Mouse (Mus musculus) small intestine, adult 2 months (tissue): ENCODE results near the gene Efhc1. TPM values are rescaled to one million over a fixed set of nuclear protein-coding genes. Genes with fewer than 3 reads are reported as not detected.
"Not testable (repeated sequence)": the region's sequence is repeated elsewhere in the genome, so short reads cannot be mapped to it uniquely, and the experiment has no call there.

Experiments
- H3K27ac ChIP-seq: fragments of 200-500 bp; 2 replicates; pipeline ENCODE4 v1.5.1; 2012; ENCODE audit warnings: low read depth, low read length, control low read depth, inconsistent platforms; ENCODE audit not compliant: insufficient read depth
- H3K27me3 ChIP-seq: fragments of 200-500 bp; 2 replicates; pipeline ENCODE4 v1.6.1; 2012; ENCODE audit warnings: mild to moderate bottlenecking, moderate library complexity, low read length, inconsistent platforms; ENCODE audit not compliant: control insufficient read depth, insufficient read depth
- H3K36me3 ChIP-seq: fragments of 200-500 bp; 2 replicates; pipeline ENCODE4 v1.6.1; 2012; ENCODE audit warnings: mild to moderate bottlenecking, low read length, control low read depth, inconsistent platforms; ENCODE audit not compliant: control insufficient read depth, insufficient read depth
- H3K4me1 ChIP-seq: fragments of 200-500 bp; 2 replicates; pipeline ENCODE4 v1.6.1; 2012; ENCODE audit warnings: low read length, inconsistent platforms, mixed read lengths; ENCODE audit not compliant: control insufficient read depth, insufficient read depth, insufficient read length
- H3K4me3 ChIP-seq: fragments of 200-500 bp; 2 replicates; pipeline ENCODE4 v1.5.1; 2012; ENCODE audit warnings: low read depth, mild to moderate bottlenecking, control low read depth, inconsistent platforms, low read length, moderate library complexity
- CTCF ChIP-seq: fragments of 200-500 bp; IDR thresholded peaks from 2 replicates; pipeline ENCODE4 v1.5.1; 2012; ENCODE audit warnings: low read depth, mild to moderate bottlenecking, control low read depth, inconsistent platforms, low read length, moderate library complexity, mixed read lengths; ENCODE audit not compliant: insufficient replicate concordance, insufficient read length; ENCODE audit errors: extremely low read depth
- POLR2A ChIP-seq: fragments of 200-500 bp; IDR thresholded peaks from 2 replicates; pipeline ENCODE4 v1.6.1; 2012; ENCODE audit warnings: low read depth, mild to moderate bottlenecking, control low read depth, inconsistent platforms, low read length, moderate library complexity
- WGBS: fragments of 180-500 bp; shearing (Covaris S2); methylation state at CpG from one replicate; pipeline ENCODE4 v1.1.7; 2018; 5-methylcytosine and 5-hydroxymethylcytosine counted together
- polyA plus RNA-seq: library from polyadenylated mRNA; depleted of rRNA; stranded (reverse); fragments of >200 nt; gene quantifications from 2 replicates; pipeline ENCODE4 v1.2.3, GENCODE M21; 2012

Efhc1 gene
- polyA plus RNA-seq, 1 experiment, result 0.32 TPM

DNA sequence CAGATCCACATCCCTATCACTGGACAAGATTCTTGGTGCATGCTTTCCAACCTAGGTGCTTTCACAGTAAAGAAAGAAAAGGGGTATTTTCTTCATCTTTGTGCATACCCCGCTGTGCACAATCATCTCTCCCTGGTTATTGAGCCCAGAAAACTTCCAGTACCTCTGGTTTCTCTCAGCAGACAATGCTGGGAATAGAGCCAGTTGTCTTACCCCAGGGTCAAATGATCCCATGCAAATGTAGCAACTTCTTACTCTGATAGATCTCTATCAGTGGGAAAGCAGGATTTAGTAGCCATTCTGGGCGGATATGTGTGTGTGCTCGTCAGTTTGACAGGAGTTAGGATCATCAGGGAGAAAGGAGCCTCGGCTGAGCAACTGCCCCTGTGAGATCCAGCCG is 35.8 kb upstream of the Efhc1 start:
- Histone ChIP-seq H3K4me1 (peaks cover 3% of the 10 kb centered on the region; the same call in 1 of the 2 replicates), H3K27me3 (no peaks in the 10 kb centered on the region), H3K4me3 (no peak overlapping the region), H3K36me3 (no peaks in the 10 kb centered on the region), H3K27ac (no peak overlapping the region)
- TF ChIP-seq CTCF (no peak), POLR2A (no peak)
- 86% methylated on average over 5 of the region's 5 CpGs for WGBS

GRCm38 (mm10) chr1:20917496-20918050 is 33.9 kb upstream of the Efhc1 start:
- TF ChIP-seq CTCF (no peak), POLR2A (no peak)
- H3K4me1 ChIP-seq, result peaks cover 2% of the 10 kb centered on the region; the same call in 1 of the 2 replicates
- H3K27me3 ChIP-seq, result no peaks in the 10 kb centered on the region
- no peak overlapping the region for H3K27ac ChIP-seq
- no peak overlapping the region for H3K4me3 ChIP-seq
- H3K36me3 ChIP-seq, result no peaks in the 10 kb centered on the region
- 67% methylated on average over 6 of the region's 6 CpGs for WGBS

DNA sequence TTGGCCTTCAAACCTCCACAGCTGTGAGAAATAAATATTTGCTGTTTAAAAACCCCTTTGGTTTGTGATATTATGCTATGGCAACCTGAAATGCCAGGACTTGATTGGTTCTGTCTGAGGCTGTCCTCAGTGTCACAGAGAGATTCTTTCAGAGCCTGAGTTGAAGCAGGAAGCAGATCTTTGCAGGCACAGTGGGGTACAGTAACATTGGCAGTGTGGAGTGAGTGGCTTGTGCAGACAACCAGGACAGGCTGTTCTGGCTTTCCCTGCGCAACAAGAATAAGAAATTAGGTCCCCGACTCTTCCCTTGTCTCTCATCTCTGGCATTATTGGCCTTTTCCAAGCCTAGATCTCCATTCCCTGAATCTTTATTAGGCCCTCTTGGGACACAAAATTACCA is 31.7 kb upstream of the Efhc1 start:
- H3K4me3 ChIP-seq, result no peak overlapping the region
- H3K36me3 ChIP-seq, result no peaks in the 10 kb centered on the region
- no peak for TF ChIP-seq CTCF
- no peak for TF ChIP-seq POLR2A
- H3K4me1 ChIP-seq, result no peaks in the 10 kb centered on the region
- H3K27me3 ChIP-seq, result no peaks in the 10 kb centered on the region
- H3K27ac ChIP-seq, result no peak overlapping the region
- WGBS, result 96% methylated on average over 2 of the region's 2 CpGs

- WGBS, result 74% methylated on average over 10 of the region's 10 CpGs
Observed at GRCm38 (mm10) chr1:20921081-20921528, 30.3 kb upstream of the Efhc1 start.

GRCm38 (mm10) chr1:20922612-20923399 is 28.6 kb upstream of the Efhc1 start:
- no peaks in the 10 kb centered on the region for H3K4me1 ChIP-seq
- H3K27me3 ChIP-seq, result no peaks in the 10 kb centered on the region
- H3K4me3 ChIP-seq, result no peak overlapping the region
- no peaks in the 10 kb centered on the region for H3K36me3 ChIP-seq
- no peak for TF ChIP-seq CTCF
- TF ChIP-seq POLR2A, result no peak
- WGBS, result 48% methylated on average over 11 of the region's 11 CpGs
- no peak overlapping the region for H3K27ac ChIP-seq

More at GRCm38 (mm10) chr1:20921081-20921528, 30.3 kb upstream of the Efhc1 start:
- H3K4me1 ChIP-seq, result no peaks in the 10 kb centered on the region
- H3K27ac ChIP-seq, result no peak overlapping the region
- H3K27me3 ChIP-seq, result no peaks in the 10 kb centered on the region
- TF ChIP-seq POLR2A, result no peak
- no peak for TF ChIP-seq CTCF
- no peak overlapping the region for H3K4me3 ChIP-seq
- H3K36me3 ChIP-seq, result no peaks in the 10 kb centered on the region

DNA sequence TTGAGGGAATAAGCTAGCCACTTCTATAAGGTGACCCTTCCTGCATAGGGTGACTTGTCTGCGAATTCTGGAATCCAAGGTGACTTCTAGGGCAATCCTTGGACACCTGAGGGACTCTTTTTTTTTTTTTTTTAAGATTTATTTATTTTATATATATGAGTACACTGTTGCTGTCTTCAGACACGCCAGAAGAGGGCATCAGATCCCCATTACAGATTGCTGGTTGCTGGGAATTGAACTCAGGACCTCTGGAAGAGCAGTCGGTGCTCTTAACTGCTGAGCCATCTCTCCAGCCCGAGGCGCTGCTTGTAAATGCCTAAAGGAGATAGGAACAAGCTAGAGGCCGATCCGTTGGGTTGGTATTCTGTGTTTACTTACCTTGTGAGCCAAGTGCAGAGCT is 26.1 kb upstream of the Efhc1 start:
- not testable (repeated sequence) for H3K4me1 ChIP-seq, H3K36me3 ChIP-seq, H3K27me3 ChIP-seq, H3K27ac ChIP-seq, H3K4me3 ChIP-seq
- WGBS, result 71% methylated on average over 7 of the region's 7 CpGs

GRCm38 (mm10) chr1:20925926-20926325 is 25.5 kb upstream of the Efhc1 start:
- Histone ChIP-seq H3K36me3 (no peaks in the 10 kb centered on the region), H3K27ac (no peak overlapping the region), H3K4me1 (no peaks in the 10 kb centered on the region), H3K4me3 (no peak overlapping the region), H3K27me3 (no peaks in the 10 kb centered on the region)
- 82% methylated on average over 4 of the region's 4 CpGs for WGBS
- no peak for TF ChIP-seq CTCF
- no peak for TF ChIP-seq POLR2A
